ENCODE assay signal across 10 mouse cellular contexts in genomic region chr11:119670690-119671666, GRCm38 (mm10).
A peak's percentile ranks its signal among the peaks of the same experiment; 100 is the strongest.
DNase-seq lines count a peak whose midpoint lies in the region; ATAC-seq and TF ChIP-seq lines count a peak whose summit lies in the region.
"Had no signal": no experiment of that assay in that cellular context is flagged by ENCODE, and none has a peak within 500 bp of the region (broad histone marks: within the 10 kb centered on the region; RNA-seq: fewer than 3 reads in every experiment).

No protein-coding gene starts in this region.

- no peak overlapping the region for H3K4me3 ChIP-seq in midbrain, embryonic 14.5 days (replicated peaks; ENCODE audit: low read depth, low read length)
- H3K4me3 ChIP-seq in midbrain, postnatal 0 days (ENCODE audit: low read depth, low read length) = no peak overlapping the region
- H3K4me3 ChIP-seq in megakaryocyte, embryonic 14.5 days (replicated peaks) = peak overlapping the region; percentile 82

- intact Hi-C loops in left cerebral cortex, postnatal 10 days (cut with DNase I) = no loop called here

- TF ChIP-seq CTCF in midbrain, postnatal 0 days (IDR thresholded peaks at IDR 0.05) = no peak

- H3K27me3 ChIP-seq in midbrain, embryonic 14.5 days (ENCODE audit: control insufficient read depth, insufficient read depth, low read length) = no peaks in the 10 kb centered on the region
- H3K27me3 ChIP-seq in midbrain, postnatal 0 days (ENCODE audit: insufficient read depth, low read length) = no peaks in the 10 kb centered on the region
- H3K27me3 ChIP-seq in megakaryocyte, embryonic 14.5 days (replicated peaks) = no peaks in the 10 kb centered on the region

- peaks cover 4% of the 10 kb centered on the region; the same call in 1 of the 2 replicates for H3K4me1 ChIP-seq in midbrain, embryonic 14.5 days (ENCODE audit: control insufficient read depth, insufficient read depth, low read length)
- H3K4me1 ChIP-seq in midbrain, postnatal 0 days (ENCODE audit: insufficient read depth, low read length) = 0 out of 2 replicates have a peak, but pooled peaks cover 3% of the 10 kb centered on the region
- H3K4me1 ChIP-seq in megakaryocyte, embryonic 14.5 days = peaks cover 65% of the 10 kb centered on the region

- H3K9me3 ChIP-seq in midbrain, embryonic 14.5 days (ENCODE audit: control insufficient read depth, low read length) = no peaks in the 10 kb centered on the region
- H3K9me3 ChIP-seq in midbrain, postnatal 0 days (ENCODE audit: low read length) = no peaks in the 10 kb centered on the region
- H3K9me3 ChIP-seq in megakaryocyte, embryonic 14.5 days = peaks cover 6% of the 10 kb centered on the region

- no peak for ATAC-seq in midbrain, embryonic 14.5 days (ENCODE audit: low FRiP score, low TSS enrichment)
- ATAC-seq in midbrain, postnatal 0 days (ENCODE audit: low FRiP score) = no peak

- H3K36me3 ChIP-seq in midbrain, embryonic 14.5 days (ENCODE audit: control insufficient read depth, insufficient read depth, low read length) = no peaks in the 10 kb centered on the region
- H3K36me3 ChIP-seq in midbrain, postnatal 0 days (ENCODE audit: insufficient read depth, low read length) = no peaks in the 10 kb centered on the region; the same call in 1 of the 2 replicates
- H3K36me3 ChIP-seq in megakaryocyte, embryonic 14.5 days (replicated peaks; ENCODE audit: low read length) = peaks cover 18% of the 10 kb centered on the region

- H3K9ac ChIP-seq in midbrain, embryonic 14.5 days (replicated peaks; ENCODE audit: low read length) = no peak overlapping the region
- no peak overlapping the region for H3K9ac ChIP-seq in midbrain, postnatal 0 days (replicated peaks; ENCODE audit: low read length, poor library complexity, severe bottlenecking)

- 0 out of 2 replicates have a peak overlapping the region, but pooled peaks have one; percentile 8 for H3K27ac ChIP-seq in midbrain, embryonic 14.5 days (replicated peaks; ENCODE audit: low read depth, low read length)
- no peak overlapping the region for H3K27ac ChIP-seq in midbrain, postnatal 0 days (ENCODE audit: low read depth, low read length)
- H3K27ac ChIP-seq: kidney, postnatal 0 days had no signal

- WGBS in midbrain, embryonic 14.5 days = 81% methylated on average over 11 of the region's 11 CpGs
- WGBS in midbrain, postnatal 0 days = 79% methylated on average over 11 of the region's 11 CpGs

- DNase-seq in midbrain, embryonic 14.5 days = no peak
- DNase-seq in midbrain, postnatal 0 days (ENCODE audit: low spot score) = no peak
- peak; percentile 70 for DNase-seq in c-Kit-positive CD71-positive TER-119-positive erythroid progenitor cells, embryonic 14.5 days (ENCODE audit: low spot score)
- peak; percentile 55 to 73 for DNase-seq in thymus, postnatal 36 days
- no peak for DNase-seq in right cerebral cortex, postnatal 36 days (ENCODE audit: low spot score in 2 of 2)
- no peak for DNase-seq in cerebellum, postnatal 36 days
- no peak for DNase-seq in left cerebral cortex, postnatal 10 days (ENCODE audit: extremely low spot score in 1 of 2, low spot score in 2 of 2)
- DNase-seq: right cerebral cortex, postnatal 25 days had no signal

- H3K4me2 ChIP-seq in midbrain, embryonic 14.5 days (ENCODE audit: low read length) = no peak overlapping the region
- H3K4me2 ChIP-seq in midbrain, postnatal 0 days (ENCODE audit: low read depth, low read length, poor library complexity, severe bottlenecking) = no peak overlapping the region

Comparison
In these comparisons a context has a peak if more than half of its experiments do, and no peak if none do; other contexts are left out.
1. DNase-seq: peak in c-Kit-positive CD71-positive TER-119-positive erythroid progenitor cells, embryonic 14.5 days (single experiment) and thymus, postnatal 36 days (2 of 2); none in midbrain, embryonic 14.5 days (single experiment), midbrain, postnatal 0 days (single experiment), right cerebral cortex, postnatal 36 days (0 of 2), cerebellum, postnatal 36 days (0 of 2) and left cerebral cortex, postnatal 10 days (0 of 2).